Mouse (Mus musculus) heart, embryonic 15.5 days (tissue): ENCODE measurements around the gene Alpl. TPM values are rescaled to one million over a fixed set of nuclear protein-coding genes. Genes with fewer than 3 reads are reported as not detected.

Experiments
- ATAC-seq: fragments of 200-750 bp; cut with Nextera tagmentation; replicated peaks from 2 replicates; pipeline ENCODE4 v1.8.0; 2017; ENCODE audit warnings: low read depth, moderate TSS enrichment; ENCODE audit not compliant: insufficient number of reproducible peaks, insufficient read depth, low FRiP score
- H3K27ac ChIP-seq: fragments of 300-500 bp; sonication (generic); 2 replicates; pipeline ENCODE4 v1.5.1; 2015; ENCODE audit warnings: mild to moderate bottlenecking, inconsistent platforms
- H3K27me3 ChIP-seq: fragments of 300-500 bp; sonication (generic); 2 replicates; pipeline ENCODE4 v1.6.1; 2015; ENCODE audit warnings: inconsistent platforms
- H3K36me3 ChIP-seq: fragments of 300-500 bp; sonication (generic); 2 replicates; pipeline ENCODE4 v1.6.1; 2015; ENCODE audit warnings: mild to moderate bottlenecking, inconsistent platforms
- H3K4me1 ChIP-seq: fragments of 300-500 bp; sonication (generic); replicated peaks from 2 replicates; pipeline ENCODE4 v1.6.1; 2015; ENCODE audit warnings: inconsistent platforms
- H3K4me2 ChIP-seq: fragments of 300-500 bp; sonication (generic); 2 replicates; pipeline ENCODE4 v1.6.1; 2015; ENCODE audit warnings: inconsistent platforms, mild to moderate bottlenecking, moderate library complexity
- H3K4me3 ChIP-seq: fragments of 300-500 bp; sonication (generic); 2 replicates; pipeline ENCODE4 v1.5.1; 2015; ENCODE audit warnings: mild to moderate bottlenecking, inconsistent platforms
- H3K9ac ChIP-seq: fragments of 300-500 bp; sonication (generic); 2 replicates; pipeline ENCODE4 v1.6.1; 2015; ENCODE audit warnings: mild to moderate bottlenecking, inconsistent platforms
- H3K9me3 ChIP-seq: fragments of 300-500 bp; sonication (generic); replicated peaks from 2 replicates; pipeline ENCODE4 v1.6.1; 2016; ENCODE audit warnings: inconsistent platforms
- WGBS: fragments of 180-500 bp; shearing (Covaris S2); methylation state at CpG from one replicate; pipeline ENCODE4 v1.1.7; 2015; ENCODE audit warnings: mixed read lengths; 5-methylcytosine and 5-hydroxymethylcytosine counted together
- polyA plus RNA-seq: library from polyadenylated mRNA; unstranded; fragments of >200 nt; fragmentation: Nextera tagmentation; extraction: Ambion mirVana; gene quantifications from 2 replicates; pipeline ENCODE4 v1.2.1, GENCODE M21; 2015

Gene Alpl
- polyA plus RNA-seq, 1 experiment from 2014 or later: 3.0 TPM

GRCm38 (mm10) chr4:137781949-137782348 is 14.2 kb downstream of the Alpl start:
- Histone ChIP-seq H3K9ac (no peak overlapping the region), H3K27ac (no peak overlapping the region), H3K4me2 (no peak overlapping the region), H3K27me3 (peaks cover 14% of the 10 kb centered on the region), H3K36me3 (no peaks in the 10 kb centered on the region), H3K4me3 (no peak overlapping the region), H3K9me3 (no peaks in the 10 kb centered on the region), H3K4me1 (peaks cover 16% of the 10 kb centered on the region)
- WGBS: 76% methylated on average over 5 of the region's 5 CpGs
- no peak for ATAC-seq

- Histone ChIP-seq H3K9me3 (no peaks in the 10 kb centered on the region), H3K9ac (no peak overlapping the region), H3K4me3 (no peak overlapping the region), H3K4me1 (peaks cover 13% of the 10 kb centered on the region), H3K36me3 (no peaks in the 10 kb centered on the region), H3K27me3 (peaks cover 15% of the 10 kb centered on the region), H3K4me2 (no peak overlapping the region), H3K27ac (no peak overlapping the region)
- WGBS: 65% methylated on average over 3 of the region's 3 CpGs
- ATAC-seq: no peak
Measured at GRCm38 (mm10) chr4:137780986-137781385, 15.2 kb downstream of the Alpl start.

GRCm38 (mm10) chr4:137778397-137779184 is 17.6 kb downstream of the Alpl start:
- Histone ChIP-seq H3K9me3 (no peaks in the 10 kb centered on the region), H3K36me3 (no peaks in the 10 kb centered on the region), H3K9ac (no peak overlapping the region), H3K27me3 (peaks cover 10% of the 10 kb centered on the region; the same call in 1 of the 2 replicates), H3K4me1 (peaks cover 3% of the 10 kb centered on the region), H3K4me3 (no peak overlapping the region), H3K4me2 (no peak overlapping the region), H3K27ac (no peak overlapping the region)
- no peak for ATAC-seq
- WGBS: 83% methylated on average over 17 of the region's 17 CpGs

GRCm38 (mm10) chr4:137777866-137778265 is 18.3 kb downstream of the Alpl start:
- ATAC-seq: no peak
- H3K27ac ChIP-seq: no peak overlapping the region
- no peaks in the 10 kb centered on the region for H3K36me3 ChIP-seq
- H3K4me1 ChIP-seq: no peaks in the 10 kb centered on the region
- no peak overlapping the region for H3K4me2 ChIP-seq
- no peaks in the 10 kb centered on the region for H3K9me3 ChIP-seq
- 85% methylated on average over 4 of the region's 4 CpGs for WGBS
- H3K4me3 ChIP-seq: no peak overlapping the region
- H3K27me3 ChIP-seq: peaks cover 11% of the 10 kb centered on the region
- no peak overlapping the region for H3K9ac ChIP-seq

- Histone ChIP-seq H3K4me1 (peaks cover 7% of the 10 kb centered on the region), H3K36me3 (no peaks in the 10 kb centered on the region), H3K27me3 (peaks cover 12% of the 10 kb centered on the region; the same call in 1 of the 2 replicates), H3K9me3 (no peaks in the 10 kb centered on the region), H3K4me2 (no peak overlapping the region), H3K9ac (no peak overlapping the region), H3K4me3 (no peak overlapping the region), H3K27ac (no peak overlapping the region)
- no peak for ATAC-seq
- 92% methylated on average over 6 of the region's 6 CpGs for WGBS
Measured at GRCm38 (mm10) chr4:137774505-137774904, 21.7 kb downstream of the Alpl start.

- H3K4me2 ChIP-seq: no peak overlapping the region
- no peak overlapping the region for H3K4me3 ChIP-seq
- H3K9me3 ChIP-seq: no peaks in the 10 kb centered on the region
- no peaks in the 10 kb centered on the region for H3K36me3 ChIP-seq
- no peak for ATAC-seq
- peaks cover 11% of the 10 kb centered on the region for H3K4me1 ChIP-seq
- peaks cover 12% of the 10 kb centered on the region; the same call in 1 of the 2 replicates for H3K27me3 ChIP-seq
- WGBS: 78% methylated on average over 5 of the region's 5 CpGs
- no peak overlapping the region for H3K9ac ChIP-seq
- no peak overlapping the region for H3K27ac ChIP-seq
Measured at GRCm38 (mm10) chr4:137774013-137774412, 22.2 kb downstream of the Alpl start.

GRCm38 (mm10) chr4:137773369-137773899 is 22.8 kb downstream of the Alpl start:
- ATAC-seq: no peak
- 51% methylated on average over 2 of the region's 2 CpGs for WGBS
- Histone ChIP-seq H3K36me3 (no peaks in the 10 kb centered on the region), H3K4me2 (no peak overlapping the region), H3K27me3 (peaks cover 12% of the 10 kb centered on the region; the same call in 1 of the 2 replicates), H3K9ac (no peak overlapping the region), H3K4me3 (no peak overlapping the region), H3K9me3 (no peaks in the 10 kb centered on the region), H3K4me1 (peaks cover 13% of the 10 kb centered on the region), H3K27ac (no peak overlapping the region)

GRCm38 (mm10) chr4:137772438-137773056 is 23.6 kb downstream of the Alpl start:
- Histone ChIP-seq H3K9me3 (no peaks in the 10 kb centered on the region), H3K27me3 (peaks cover 12% of the 10 kb centered on the region; the same call in 1 of the 2 replicates), H3K4me3 (no peak overlapping the region), H3K27ac (no peak overlapping the region), H3K36me3 (no peaks in the 10 kb centered on the region), H3K4me2 (no peak overlapping the region), H3K4me1 (peaks cover 13% of the 10 kb centered on the region), H3K9ac (no peak overlapping the region)
- ATAC-seq: no peak
- WGBS: 75% methylated on average over 16 of the region's 16 CpGs

GRCm38 (mm10) chr4:137771749-137772148 is 24.4 kb downstream of the Alpl start:
- Histone ChIP-seq H3K27me3 (peaks cover 7% of the 10 kb centered on the region; the same call in 1 of the 2 replicates), H3K9ac (no peak overlapping the region), H3K36me3 (no peaks in the 10 kb centered on the region), H3K4me1 (peaks cover 13% of the 10 kb centered on the region), H3K4me2 (no peak overlapping the region), H3K9me3 (no peaks in the 10 kb centered on the region), H3K27ac (no peak overlapping the region), H3K4me3 (no peak overlapping the region)
- whole genome bisulfite sequencing: 68% methylated on average over 3 of the region's 3 CpGs
- ATAC-seq: no peak

GRCm38 (mm10) chr4:137770901-137771612 is 25.1 kb downstream of the Alpl start:
- Histone ChIP-seq H3K27ac (no peak overlapping the region), H3K27me3 (peaks cover 7% of the 10 kb centered on the region; the same call in 1 of the 2 replicates), H3K4me1 (peaks cover 17% of the 10 kb centered on the region), H3K36me3 (no peaks in the 10 kb centered on the region), H3K4me2 (no peak overlapping the region), H3K4me3 (no peak overlapping the region), H3K9me3 (no peaks in the 10 kb centered on the region), H3K9ac (no peak overlapping the region)
- WGBS: 52% methylated on average over 14 of the region's 14 CpGs
- ATAC-seq: peak; percentile 29; the same call in 1 of the 2 replicates

GRCm38 (mm10) chr4:137769635-137770034 is 26.5 kb downstream of the Alpl start:
- Histone ChIP-seq H3K9me3 (no peaks in the 10 kb centered on the region), H3K27ac (no peak overlapping the region), H3K9ac (no peak overlapping the region), H3K4me2 (no peak overlapping the region), H3K4me1 (peaks cover 27% of the 10 kb centered on the region), H3K27me3 (peaks cover 7% of the 10 kb centered on the region; the same call in 1 of the 2 replicates), H3K36me3 (no peaks in the 10 kb centered on the region), H3K4me3 (no peak overlapping the region)
- WGBS: 20% methylated on average over 7 of the region's 7 CpGs
- ATAC-seq: no peak
